In the genomic region with DNA sequence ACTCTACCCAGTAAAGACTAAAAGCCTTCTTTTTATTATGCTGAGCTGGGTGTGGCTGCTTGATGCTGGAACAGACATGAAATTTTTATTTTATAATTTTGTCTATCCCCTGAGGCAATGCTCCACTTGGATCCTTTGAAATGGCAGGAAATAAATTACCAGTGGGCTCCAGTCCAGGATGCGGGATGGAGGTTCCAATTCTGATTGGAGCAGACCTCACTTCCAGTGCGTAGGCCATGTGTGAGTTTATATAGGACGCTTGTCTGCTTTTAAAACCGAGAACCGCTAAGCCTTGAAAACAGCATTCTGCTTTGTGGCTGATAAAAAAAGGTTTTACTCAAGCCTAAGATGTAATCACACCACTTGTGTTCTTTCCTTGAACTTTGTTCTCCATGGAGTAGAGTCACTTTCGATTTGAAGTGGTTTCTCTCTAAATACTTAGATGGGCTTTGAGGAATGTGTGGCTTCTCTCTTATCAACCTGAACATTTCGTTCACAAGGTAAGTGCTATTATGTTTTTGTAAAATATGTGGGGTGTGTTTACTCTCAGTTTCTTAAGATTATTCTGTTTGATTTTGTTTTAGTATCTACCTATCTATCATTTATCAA, we compare ENCODE assay signal across 13 mouse cellular contexts.
DNase-seq lines count a peak whose midpoint lies in the region; ATAC-seq and TF ChIP-seq lines count a peak whose summit lies in the region.
"Had no signal": no experiment of that assay in that cellular context is flagged by ENCODE, and none has a peak within 500 bp of the region (broad histone marks: within the 10 kb centered on the region; RNA-seq: fewer than 3 reads in every experiment).

No protein-coding gene starts in this region.

- H3K79me2 ChIP-seq in liver, adult 2 months (ENCODE audit: control insufficient read depth, insufficient read depth, low read length), result 0 out of 2 replicates have a peak, but pooled peaks cover under 1% of the 10 kb centered on the region

- peak; percentile 73; the same call in 1 of the 2 replicates for ATAC-seq in forebrain, embryonic 13.5 days
- ATAC-seq in liver, postnatal 0 days, result no peak
- ATAC-seq in hindbrain, postnatal 0 days, result no peak

- TF ChIP-seq CTCF in liver, adult 2 months (IDR thresholded peaks at IDR 0.05; ENCODE audit: low read depth, low read length), result no peak
- no peak for TF ChIP-seq CTCF in liver, postnatal 0 days (IDR thresholded peaks at IDR 0.05; ENCODE audit: low read depth)
- no peak for TF ChIP-seq CTCF in hindbrain, postnatal 0 days (IDR thresholded peaks at IDR 0.05; ENCODE audit: low read depth)

- no peak overlapping the region for H3K9ac ChIP-seq in forebrain, embryonic 13.5 days
- no peak overlapping the region for H3K9ac ChIP-seq in liver, adult 2 months (ENCODE audit: low read depth, low read length)
- H3K9ac ChIP-seq in liver, postnatal 0 days (replicated peaks), result no peak overlapping the region
- H3K9ac ChIP-seq in hindbrain, postnatal 0 days (replicated peaks; ENCODE audit: low read length), result no peak overlapping the region
- H3K9ac ChIP-seq: lung, embryonic 15.5 days had no signal

- 77% methylated on average over 7 of the region's 7 CpGs for WGBS in forebrain, embryonic 13.5 days
- WGBS in forebrain, embryonic 10.5 days, result 87% methylated on average over 7 of the region's 7 CpGs
- WGBS in liver, adult 2 months, result 66% methylated on average over 7 of the region's 7 CpGs
- WGBS in liver, postnatal 0 days (ENCODE audit: insufficient replicate concordance), result 64% methylated on average over 7 of the region's 7 CpGs
- 76% methylated on average over 7 of the region's 7 CpGs for whole genome bisulfite sequencing in hindbrain, postnatal 0 days

- DNase-seq in forebrain, embryonic 10.5 days (ENCODE audit: extremely low spot score, low spot score), result no peak
- DNase-seq in liver, adult 2 months (ENCODE audit: extremely low read depth, low read depth, low spot score), result peak; percentile 34
- no peak for DNase-seq in liver, postnatal 0 days
- DNase-seq in frontal cortex, adult 2 months (ENCODE audit: extremely low spot score in 1 of 2, low spot score in 1 of 2), result peak; percentile 24 to 78
- DNase-seq in right cerebral cortex, postnatal 4 days, result peak; percentile 53
- no peak for DNase-seq in hindbrain, postnatal 0 days (ENCODE audit: low spot score)
- DNase-seq in layer of hippocampus, adult 8-10 months (ENCODE audit: low spot score in 2 of 2), result no peak
- DNase-seq: cerebellum, adult 11 months; kidney, adult 18-20 months had no signal

- H3K27me3 ChIP-seq in forebrain, embryonic 13.5 days, result no peaks in the 10 kb centered on the region
- H3K27me3 ChIP-seq in forebrain, embryonic 10.5 days (ENCODE audit: poor library complexity, severe bottlenecking), result no peaks in the 10 kb centered on the region
- no peaks in the 10 kb centered on the region for H3K27me3 ChIP-seq in liver, adult 2 months (ENCODE audit: control insufficient read depth, insufficient read depth, low read length)
- no peaks in the 10 kb centered on the region for H3K27me3 ChIP-seq in liver, postnatal 0 days (ENCODE audit: insufficient read depth, low read length)
- no peaks in the 10 kb centered on the region for H3K27me3 ChIP-seq in hindbrain, postnatal 0 days (ENCODE audit: insufficient read depth, low read length)
- H3K27me3 ChIP-seq: CH12.LX; lung, embryonic 15.5 days had no signal

- H3K4me3 ChIP-seq in forebrain, embryonic 13.5 days, result no peak overlapping the region
- H3K4me3 ChIP-seq in forebrain, embryonic 10.5 days, result no peak overlapping the region
- H3K4me3 ChIP-seq in liver, adult 2 months (ENCODE audit: insufficient read depth, low read depth, low read length), result no peak overlapping the region
- no peak overlapping the region for H3K4me3 ChIP-seq in liver, postnatal 0 days (ENCODE audit: low read depth, low read length)
- no peak overlapping the region for H3K4me3 ChIP-seq in hindbrain, postnatal 0 days (ENCODE audit: low read length)
- H3K4me3 ChIP-seq: erythroblast, embryonic 14.5 days; lung, embryonic 15.5 days had no signal

- H3K36me3 ChIP-seq in forebrain, embryonic 13.5 days (ENCODE audit: poor library complexity, severe bottlenecking), result no peaks in the 10 kb centered on the region
- no peaks in the 10 kb centered on the region for H3K36me3 ChIP-seq in forebrain, embryonic 10.5 days (replicated peaks)
- H3K36me3 ChIP-seq in liver, adult 2 months (ENCODE audit: control insufficient read depth, insufficient read depth, low read length), result no peaks in the 10 kb centered on the region
- H3K36me3 ChIP-seq in liver, postnatal 0 days (replicated peaks; ENCODE audit: insufficient read depth, low read length), result no peaks in the 10 kb centered on the region
- H3K36me3 ChIP-seq in hindbrain, postnatal 0 days (ENCODE audit: insufficient read depth, low read length), result no peaks in the 10 kb centered on the region
- H3K36me3 ChIP-seq: lung, embryonic 15.5 days had no signal

- no peak for TF ChIP-seq POLR2A in liver, adult 2 months (IDR thresholded peaks at IDR 0.05; ENCODE audit: extremely low read depth, insufficient read depth, low read length)

- H3K9me3 ChIP-seq in forebrain, embryonic 13.5 days (replicated peaks), result no peaks in the 10 kb centered on the region
- H3K9me3 ChIP-seq in forebrain, embryonic 10.5 days, result no peaks in the 10 kb centered on the region
- H3K9me3 ChIP-seq in liver, postnatal 0 days (ENCODE audit: low read length), result no peaks in the 10 kb centered on the region
- no peaks in the 10 kb centered on the region for H3K9me3 ChIP-seq in hindbrain, postnatal 0 days (ENCODE audit: low read length)
- H3K9me3 ChIP-seq: lung, embryonic 15.5 days had no signal

- H3K4me2 ChIP-seq in forebrain, embryonic 13.5 days, result no peak overlapping the region
- H3K4me2 ChIP-seq in liver, postnatal 0 days (ENCODE audit: low read depth, low read length), result no peak overlapping the region
- H3K4me2 ChIP-seq in hindbrain, postnatal 0 days (ENCODE audit: low read depth, low read length), result no peak overlapping the region
- H3K4me2 ChIP-seq: lung, embryonic 15.5 days had no signal

- H3K4me1 ChIP-seq in forebrain, embryonic 13.5 days, result no peaks in the 10 kb centered on the region
- H3K4me1 ChIP-seq in forebrain, embryonic 10.5 days, result no peaks in the 10 kb centered on the region
- peaks cover 7% of the 10 kb centered on the region; the same call in 1 of the 2 replicates for H3K4me1 ChIP-seq in liver, adult 2 months (ENCODE audit: control insufficient read depth, insufficient read depth, low read length)
- H3K4me1 ChIP-seq in liver, postnatal 0 days (ENCODE audit: insufficient read depth), result peaks cover under 1% of the 10 kb centered on the region; the same call in 1 of the 2 replicates
- no peaks in the 10 kb centered on the region for H3K4me1 ChIP-seq in hindbrain, postnatal 0 days (ENCODE audit: insufficient read depth, low read length)

- no peak overlapping the region for H3K27ac ChIP-seq in forebrain, embryonic 13.5 days
- H3K27ac ChIP-seq in forebrain, embryonic 10.5 days, result no peak overlapping the region
- no peak overlapping the region for H3K27ac ChIP-seq in liver, adult 2 months (replicated peaks; ENCODE audit: insufficient read depth, low read depth, low read length)
- no peak overlapping the region for H3K27ac ChIP-seq in liver, postnatal 0 days (ENCODE audit: low read depth)
- no peak overlapping the region for H3K27ac ChIP-seq in hindbrain, postnatal 0 days

- TF ChIP-seq EP300 in liver, postnatal 0 days (IDR thresholded peaks at IDR 0.05; ENCODE audit: low read depth), result no peak

Comparison
In these comparisons a context has a peak if more than half of its experiments do, and no peak if none do; other contexts are left out.
1. DNase-seq: peak in liver, adult 2 months (single experiment), frontal cortex, adult 2 months (2 of 2) and right cerebral cortex, postnatal 4 days (single experiment); none in forebrain, embryonic 10.5 days (single experiment), liver, postnatal 0 days (single experiment), hindbrain, postnatal 0 days (single experiment) and layer of hippocampus, adult 8-10 months (0 of 2).